Mouse (Mus musculus): ENCODE measurements at regions not wholly inside any gene's neighbourhood (a gene's known extent, or its start where the extent isn't known, plus 50 kb on each side); places are given as distances from the start of the nearest gene placed in this dataset.

GRCm38 (mm10) chr9:59097564-59097963 is 61.3 kb upstream of the Neo1 start:
- Histone ChIP-seq H3K4me1 (ENCODE audit: control insufficient read depth, insufficient read depth, insufficient read length, low read length) (peaks cover 2% of the 10 kb centered on the region; the same call in 1 of the 2 replicates), H3K27ac (ENCODE audit: insufficient read depth, low read depth, low read length) (no peak overlapping the region), H3K36me3 (ENCODE audit: control insufficient read depth, insufficient read depth, low read length) (no peaks in the 10 kb centered on the region), H3K27me3 (ENCODE audit: control insufficient read depth, insufficient read depth, low read length) (no peaks in the 10 kb centered on the region), H3K4me3 (ENCODE audit: low read depth, low read length) (no peak overlapping the region)
- WGBS = 85% methylated on average over 4 of the region's 4 CpGs
- no peak for TF ChIP-seq POLR2A (IDR thresholded peaks at IDR 0.05; ENCODE audit: low read depth, low read length)
- no peak for TF ChIP-seq CTCF (IDR thresholded peaks at IDR 0.05; ENCODE audit: extremely low read depth, insufficient read length, insufficient replicate concordance, low read depth, low read length)

GRCm38 (mm10) chr9:59096551-59097268 is 60.5 kb upstream of the Neo1 start:
- peaks cover 2% of the 10 kb centered on the region; the same call in 1 of the 2 replicates for H3K4me1 ChIP-seq (ENCODE audit: control insufficient read depth, insufficient read depth, insufficient read length, low read length)
- no peaks in the 10 kb centered on the region for H3K36me3 ChIP-seq (ENCODE audit: control insufficient read depth, insufficient read depth, low read length)
- H3K4me3 ChIP-seq (ENCODE audit: low read depth, low read length) = no peak overlapping the region
- 32% methylated on average over 12 of the region's 12 CpGs for WGBS
- TF ChIP-seq CTCF (IDR thresholded peaks at IDR 0.05; ENCODE audit: extremely low read depth, insufficient read length, insufficient replicate concordance, low read depth, low read length) (no peak), POLR2A (IDR thresholded peaks at IDR 0.05; ENCODE audit: low read depth, low read length) (no peak)
- H3K27ac ChIP-seq (ENCODE audit: insufficient read depth, low read depth, low read length) = no peak overlapping the region
- H3K27me3 ChIP-seq (ENCODE audit: control insufficient read depth, insufficient read depth, low read length) = no peaks in the 10 kb centered on the region

DNA sequence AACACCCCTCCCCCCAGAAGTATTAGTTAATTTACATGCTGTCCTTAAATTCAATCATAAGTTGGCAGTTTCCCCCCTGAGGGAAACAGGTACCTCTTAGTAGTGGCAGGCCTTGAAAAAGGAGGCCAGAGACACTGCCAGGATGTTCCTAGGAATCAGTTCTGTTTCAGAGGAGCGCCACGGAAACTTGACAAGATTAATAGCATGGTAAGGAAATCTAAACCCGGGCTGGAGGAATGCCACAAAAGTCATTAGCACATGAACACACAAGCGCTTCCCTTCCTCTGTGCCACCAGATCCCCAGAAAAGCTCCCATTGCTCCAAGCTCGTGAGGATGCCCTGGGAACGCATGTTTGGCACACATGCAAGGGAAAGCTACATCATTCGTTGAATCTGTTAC is 59.4 kb upstream of the Neo1 start:
- WGBS = 85% methylated on average over 7 of the region's 7 CpGs
- Histone ChIP-seq H3K4me1 (ENCODE audit: control insufficient read depth, insufficient read depth, insufficient read length, low read length) (peaks cover 2% of the 10 kb centered on the region; the same call in 1 of the 2 replicates), H3K27ac (ENCODE audit: insufficient read depth, low read depth, low read length) (no peak overlapping the region), H3K36me3 (ENCODE audit: control insufficient read depth, insufficient read depth, low read length) (no peaks in the 10 kb centered on the region), H3K27me3 (ENCODE audit: control insufficient read depth, insufficient read depth, low read length) (no peaks in the 10 kb centered on the region), H3K4me3 (ENCODE audit: low read depth, low read length) (no peak overlapping the region)
- TF ChIP-seq POLR2A (IDR thresholded peaks at IDR 0.05; ENCODE audit: low read depth, low read length) (no peak), CTCF (IDR thresholded peaks at IDR 0.05; ENCODE audit: extremely low read depth, insufficient read length, insufficient replicate concordance, low read depth, low read length) (no peak)

- no peak overlapping the region for H3K4me3 ChIP-seq (ENCODE audit: low read depth, low read length)
- 91% methylated on average over 4 of the region's 4 CpGs for WGBS
- no peak for TF ChIP-seq POLR2A (IDR thresholded peaks at IDR 0.05; ENCODE audit: low read depth, low read length)
- TF ChIP-seq CTCF (IDR thresholded peaks at IDR 0.05; ENCODE audit: extremely low read depth, insufficient read length, insufficient replicate concordance, low read depth, low read length) = no peak
These were observed 57.9 kb upstream of the Neo1 start for GRCm38 (mm10) chr9:59094106-59094505.

GRCm38 (mm10) chr9:59091179-59091578 is 54.9 kb upstream of the Neo1 start:
- no peak for TF ChIP-seq POLR2A (IDR thresholded peaks at IDR 0.05; ENCODE audit: low read depth, low read length)
- no peak for TF ChIP-seq CTCF (IDR thresholded peaks at IDR 0.05; ENCODE audit: extremely low read depth, insufficient read length, insufficient replicate concordance, low read depth, low read length)
- H3K27ac ChIP-seq (ENCODE audit: insufficient read depth, low read depth, low read length) = no peak overlapping the region
- no peak overlapping the region for H3K4me3 ChIP-seq (ENCODE audit: low read depth, low read length)
- H3K36me3 ChIP-seq (ENCODE audit: control insufficient read depth, insufficient read depth, low read length) = no peaks in the 10 kb centered on the region
- H3K27me3 ChIP-seq (ENCODE audit: control insufficient read depth, insufficient read depth, low read length) = no peaks in the 10 kb centered on the region
- H3K4me1 ChIP-seq (ENCODE audit: control insufficient read depth, insufficient read depth, insufficient read length, low read length) = no peaks in the 10 kb centered on the region
- 94% methylated on average over 3 of the region's 3 CpGs for WGBS

More at GRCm38 (mm10) chr9:59094106-59094505, 57.9 kb upstream of the Neo1 start:
- peaks cover 2% of the 10 kb centered on the region; the same call in 1 of the 2 replicates for H3K4me1 ChIP-seq (ENCODE audit: control insufficient read depth, insufficient read depth, insufficient read length, low read length)
- no peak overlapping the region for H3K27ac ChIP-seq (ENCODE audit: insufficient read depth, low read depth, low read length)
- no peaks in the 10 kb centered on the region for H3K36me3 ChIP-seq (ENCODE audit: control insufficient read depth, insufficient read depth, low read length)
- no peaks in the 10 kb centered on the region for H3K27me3 ChIP-seq (ENCODE audit: control insufficient read depth, insufficient read depth, low read length)

GRCm38 (mm10) chr9:59087704-59088103 is 51.5 kb upstream of the Neo1 start:
- no peaks in the 10 kb centered on the region for H3K4me1 ChIP-seq (ENCODE audit: control insufficient read depth, insufficient read depth, insufficient read length, low read length)
- H3K4me3 ChIP-seq (ENCODE audit: low read depth, low read length) = no peak overlapping the region
- no peaks in the 10 kb centered on the region for H3K27me3 ChIP-seq (ENCODE audit: control insufficient read depth, insufficient read depth, low read length)
- H3K27ac ChIP-seq (ENCODE audit: insufficient read depth, low read depth, low read length) = no peak overlapping the region
- WGBS = 88% methylated on average over 3 of the region's 3 CpGs
- TF ChIP-seq POLR2A (IDR thresholded peaks at IDR 0.05; ENCODE audit: low read depth, low read length) (no peak), CTCF (IDR thresholded peaks at IDR 0.05; ENCODE audit: extremely low read depth, insufficient read length, insufficient replicate concordance, low read depth, low read length) (no peak)
- no peaks in the 10 kb centered on the region for H3K36me3 ChIP-seq (ENCODE audit: control insufficient read depth, insufficient read depth, low read length)

GRCm38 (mm10) chr9:59087112-59087511 is 50.9 kb upstream of the Neo1 start:
- no peaks in the 10 kb centered on the region for H3K4me1 ChIP-seq (ENCODE audit: control insufficient read depth, insufficient read depth, insufficient read length, low read length)
- WGBS = 46% methylated on average over 9 of the region's 9 CpGs
- no peak overlapping the region for H3K4me3 ChIP-seq (ENCODE audit: low read depth, low read length)
- no peaks in the 10 kb centered on the region for H3K36me3 ChIP-seq (ENCODE audit: control insufficient read depth, insufficient read depth, low read length)
- no peaks in the 10 kb centered on the region for H3K27me3 ChIP-seq (ENCODE audit: control insufficient read depth, insufficient read depth, low read length)
- no peak overlapping the region for H3K27ac ChIP-seq (ENCODE audit: insufficient read depth, low read depth, low read length)
- TF ChIP-seq CTCF (IDR thresholded peaks at IDR 0.05; ENCODE audit: extremely low read depth, insufficient read length, insufficient replicate concordance, low read depth, low read length) (no peak), POLR2A (IDR thresholded peaks at IDR 0.05; ENCODE audit: low read depth, low read length) (no peak)

Measured in small intestine, adult 2 months (tissue).